Mouse (Mus musculus): Measurements from ENCODE around the gene Ptgdr. TPM values are rescaled to one million over a fixed set of nuclear protein-coding genes. Genes with fewer than 3 reads are reported as not detected.
"Not testable (repeated sequence)": the region's sequence is repeated elsewhere in the genome, so short reads cannot be mapped to it uniquely, and the experiment has no call there.

The Ptgdr gene
- total RNA-seq, 2 experiments from 2014 or later = not detected

DNA sequence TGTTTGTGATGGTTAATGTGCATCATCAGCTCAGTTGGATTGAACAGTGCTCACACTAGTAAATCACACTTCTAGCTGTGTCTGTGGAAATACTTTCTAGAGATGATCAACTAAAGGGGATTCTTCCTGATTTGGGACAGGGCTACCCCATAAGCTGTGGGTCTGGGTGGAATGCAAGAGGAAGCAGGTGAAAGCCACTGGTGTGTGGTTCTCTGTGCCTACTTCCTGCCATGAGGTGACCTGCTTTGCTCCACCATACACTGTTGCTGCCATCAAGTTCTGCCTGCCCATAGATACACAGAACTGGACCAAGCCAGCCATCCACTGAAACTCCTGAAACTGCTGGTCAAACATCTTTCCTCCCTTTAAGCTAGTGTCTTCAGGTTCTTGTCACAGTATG lies 46.0 kb downstream of the Ptgdr start:
- DNase-seq = not testable (repeated sequence)

Other genes starting within 250 kb of the Ptgdr start
- not detected for gene Gm5624, start 231.4 kb downstream of the Ptgdr start, total RNA-seq (2021)
- gene Gm8257, start 152.9 kb downstream of the Ptgdr start, total RNA-seq (2021) = not detected
- gene Gm8267, start 109.0 kb downstream of the Ptgdr start, total RNA-seq (2021) = not detected
- under 1 TPM; 0.15 to 0.19 TPM for gene Ptger2, start 128.8 kb upstream of the Ptgdr start, total RNA-seq (2021)